Mouse (Mus musculus) heart, adult 18-20 months (tissue): ENCODE results near the gene Canx. TPM values are rescaled to one million over a fixed set of nuclear protein-coding genes. Genes with fewer than 3 reads are reported as not detected.

Source experiments
- DNase-seq, 2 experiments: peaks; one replicate each; pipeline ENCODE4 v3.0.0; 2021 to 2022; ENCODE audit warnings: mixed read lengths in 1 of 2
- microRNA-seq, 2 experiments: library from miRNA; unstranded; fragments of <30 nt; microRNA quantifications; one replicate each; pipeline ENCODE4 v1.2.0; 2022
- total RNA-seq, 2 experiments: library from RNA; stranded (reverse); gene quantifications; 2 replicates each; pipeline ENCODE4 v1.2.3; 2021

The Canx gene
- total RNA-seq, 2 experiments from 2014 or later: 311 to 325 TPM

GRCm38 (mm10) chr11:50277025-50277424 lies 48.4 kb downstream of the Canx start:
- DNase-seq: no peak

- DNase-seq: peak; percentile 51
Observed at GRCm38 (mm10) chr11:50275568-50276151, 49.8 kb downstream of the Canx start.

- no peak for DNase-seq
Observed at GRCm38 (mm10) chr11:50275077-50275476, 50.4 kb downstream of the Canx start.

GRCm38 (mm10) chr11:50272819-50273218 lies 52.7 kb downstream of the Canx start:
- DNase-seq: no peak

GRCm38 (mm10) chr11:50269885-50270284 lies 55.6 kb downstream of the Canx start:
- DNase-seq: no peak

GRCm38 (mm10) chr11:50269163-50269562 lies 56.3 kb downstream of the Canx start:
- DNase-seq: no peak

GRCm38 (mm10) chr11:50266997-50267396 lies 58.5 kb downstream of the Canx start:
- no peak for DNase-seq

- peak in 1 of 2 experiments; percentile 61 for DNase-seq
Observed at GRCm38 (mm10) chr11:50265931-50266330, 59.5 kb downstream of the Canx start.

- DNase-seq: no peak
Observed at GRCm38 (mm10) chr11:50263198-50263597, 62.3 kb downstream of the Canx start.

- DNase-seq: peak; percentile 54 to 56
Observed at GRCm38 (mm10) chr11:50262020-50262419, 63.5 kb downstream of the Canx start.

- DNase-seq: no peak
Observed at GRCm38 (mm10) chr11:50258310-50258709, 67.2 kb downstream of the Canx start.

GRCm38 (mm10) chr11:50256615-50257014 lies 68.9 kb downstream of the Canx start:
- DNase-seq: no peak

- no peak for DNase-seq
Observed at GRCm38 (mm10) chr11:50254010-50254580, 71.4 kb downstream of the Canx start.

- no peak for DNase-seq
Observed at GRCm38 (mm10) chr11:50253393-50253792, 72.1 kb downstream of the Canx start.

- no peak for DNase-seq
Observed at GRCm38 (mm10) chr11:50252684-50253265, 72.7 kb downstream of the Canx start.

- DNase-seq: peak in 1 of 2 experiments; percentile 40
Observed at GRCm38 (mm10) chr11:50252166-50252565, 73.3 kb downstream of the Canx start.

- no peak for DNase-seq
Observed at GRCm38 (mm10) chr11:50248473-50249171, 76.9 kb downstream of the Canx start.

- peak in 1 of 2 experiments; percentile 55 for DNase-seq
Observed at GRCm38 (mm10) chr11:50245269-50245668, 80.2 kb downstream of the Canx start.

Small RNAs within 50 kb of the gene (microRNA-seq; reads per million reads assigned to microRNA genes)
- gene Mir804: 0 reads per million in 2 experiments

Other genes with a start within 250 kb of the Canx start
- 10 to 100 TPM; 40.2 to 45.6 TPM for gene Tbc1d9b, start 194.3 kb downstream of the Canx start, total RNA-seq
- gene Mrnip, start 151.2 kb downstream of the Canx start, total RNA-seq: 1 to 10 TPM; 2.4 to 3.0 TPM
- 100 to 1,000 TPM; 367 to 455 TPM for gene Sqstm1, start 114.8 kb downstream of the Canx start, total RNA-seq
- 10 to 100 TPM; 70.3 to 79.9 TPM for gene Mgat4b, start 114.8 kb downstream of the Canx start, total RNA-seq
- 10 to 100 TPM in 1 of 2 experiments, 1 to 10 TPM in 1; 5.9 to 10.2 TPM for gene Ltc4s, start 87.1 kb downstream of the Canx start, total RNA-seq
- gene Maml1, start 33.4 kb downstream of the Canx start, total RNA-seq: 1 to 10 TPM; 8.8 to 9.6 TPM
- gene Cby3, start 28.8 kb upstream of the Canx start, total RNA-seq: not detected
- gene Hnrnph1, start 51.3 kb upstream of the Canx start, total RNA-seq: 10 to 100 TPM; 97.0 to 99.6 TPM
- 10 to 100 TPM; 28.3 to 35.5 TPM for gene Rufy1, start 105.5 kb upstream of the Canx start, total RNA-seq